Mouse (Mus musculus): ENCODE data around the gene Elovl6. TPM values are rescaled to one million over a fixed set of nuclear protein-coding genes. Genes with fewer than 3 reads are reported as not detected.

Elovl6 gene
- polyA plus RNA-seq, 1 experiment from 2014 or later: 46.6 TPM

DNA sequence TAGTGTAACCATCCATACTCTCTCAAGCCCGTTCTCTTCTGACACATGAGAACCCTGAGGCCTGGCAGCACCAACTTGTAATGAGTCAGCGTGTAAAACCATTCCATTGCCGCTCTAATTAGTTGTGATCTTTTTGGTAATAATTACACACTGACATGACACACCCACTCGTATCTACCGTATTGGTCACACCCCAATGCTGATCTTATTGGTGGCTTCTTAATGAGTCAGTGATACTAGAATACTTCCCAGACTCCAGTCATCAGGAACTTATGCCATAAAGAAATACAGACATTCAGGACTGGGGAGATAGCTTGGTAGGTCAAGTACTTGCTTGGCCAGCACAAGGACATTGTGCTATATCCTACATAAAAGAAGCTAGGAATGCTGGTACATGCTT lies 39.5 kb downstream of the Elovl6 start:
- no peaks in the 10 kb centered on the region for H3K9me3 ChIP-seq (replicated peaks)
- no peaks in the 10 kb centered on the region for H3K27me3 ChIP-seq
- H3K4me1 ChIP-seq: peaks cover 16% of the 10 kb centered on the region
- no peak for ATAC-seq (replicated peaks; ENCODE audit: low FRiP score)
- no peak overlapping the region for H3K4me2 ChIP-seq
- H3K36me3 ChIP-seq: peaks cover 41% of the 10 kb centered on the region
- WGBS: 75% methylated on average over 5 of the region's 5 CpGs
- no peak overlapping the region for H3K4me3 ChIP-seq (replicated peaks)
- H3K27ac ChIP-seq: no peak overlapping the region
- H3K9ac ChIP-seq: no peak overlapping the region

DNA sequence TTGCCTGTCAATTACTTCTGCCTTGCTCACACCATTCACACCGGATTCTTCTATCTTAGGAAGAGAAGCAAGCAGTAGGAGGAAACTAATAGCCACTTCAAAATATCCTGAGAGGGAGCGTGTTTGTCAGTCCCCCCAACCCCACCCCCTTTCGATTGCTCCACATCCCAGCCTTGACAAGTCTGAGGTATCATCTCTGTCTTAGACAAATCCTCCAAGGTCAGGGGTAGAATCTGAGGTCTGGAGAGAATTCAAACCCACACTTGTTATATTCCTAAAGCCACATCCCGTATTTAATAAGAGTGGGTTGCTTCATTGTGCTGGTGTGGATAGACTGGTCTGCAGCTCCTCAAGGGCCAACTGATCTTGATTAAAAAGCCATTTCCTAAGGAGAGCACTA lies 40.8 kb downstream of the Elovl6 start:
- Histone ChIP-seq H3K9me3 (replicated peaks) (no peaks in the 10 kb centered on the region), H3K4me1 (peaks cover 16% of the 10 kb centered on the region), H3K27me3 (no peaks in the 10 kb centered on the region), H3K27ac (no peak overlapping the region), H3K4me2 (no peak overlapping the region), H3K9ac (no peak overlapping the region), H3K36me3 (peaks cover 44% of the 10 kb centered on the region), H3K4me3 (replicated peaks) (no peak overlapping the region)
- 85% methylated on average over 4 of the region's 4 CpGs for WGBS
- no peak for ATAC-seq (replicated peaks; ENCODE audit: low FRiP score)

DNA sequence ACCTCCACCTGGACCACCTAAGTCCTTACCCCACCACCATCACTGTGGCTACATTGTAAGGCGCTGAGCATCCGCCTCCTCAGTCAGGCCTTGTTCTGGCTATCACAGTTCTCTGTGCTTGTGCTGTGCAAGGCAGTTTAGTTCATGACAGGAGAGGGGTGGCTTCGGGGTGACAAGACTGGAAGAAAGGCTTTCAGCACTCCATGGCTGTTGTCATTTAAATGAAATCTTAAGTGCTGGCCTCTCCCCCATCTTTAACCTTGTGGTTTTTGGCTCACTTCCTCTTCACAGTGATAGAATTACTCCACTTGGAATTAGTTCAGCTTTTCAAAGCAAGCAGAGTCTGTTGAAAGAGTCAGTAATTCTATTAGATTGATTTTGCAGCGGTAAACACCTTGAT lies 41.5 kb downstream of the Elovl6 start:
- Histone ChIP-seq H3K27me3 (no peaks in the 10 kb centered on the region), H3K27ac (no peak overlapping the region), H3K4me2 (no peak overlapping the region), H3K9ac (no peak overlapping the region), H3K9me3 (replicated peaks) (no peaks in the 10 kb centered on the region), H3K4me3 (replicated peaks) (no peak overlapping the region), H3K4me1 (peaks cover 20% of the 10 kb centered on the region), H3K36me3 (peaks cover 44% of the 10 kb centered on the region)
- WGBS: 64% methylated on average over 4 of the region's 4 CpGs
- ATAC-seq (replicated peaks; ENCODE audit: low FRiP score): 0 out of 2 replicates have a peak, but pooled peaks have one; percentile 45

DNA sequence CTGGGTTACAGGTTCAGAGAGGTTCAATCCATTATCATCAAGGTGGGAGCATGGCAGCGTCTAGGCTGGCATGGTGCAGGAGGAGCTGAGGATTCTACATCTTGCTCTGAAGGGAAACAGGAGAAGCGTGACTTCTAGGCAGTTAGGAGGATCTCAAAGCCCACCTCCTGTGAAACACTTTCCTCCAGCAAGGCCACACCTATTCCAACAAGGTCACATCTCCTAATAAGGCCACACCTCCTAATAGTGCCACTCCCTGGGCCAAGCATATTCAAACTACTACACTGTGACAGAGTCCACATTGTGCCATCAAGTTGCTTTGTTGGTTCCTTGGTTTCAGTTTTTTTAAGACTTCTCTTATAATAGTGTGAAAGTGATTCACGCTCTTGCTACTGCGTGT lies 42.9 kb downstream of the Elovl6 start:
- H3K27ac ChIP-seq: no peak overlapping the region
- ATAC-seq (replicated peaks; ENCODE audit: low FRiP score): no peak
- no peaks in the 10 kb centered on the region for H3K9me3 ChIP-seq (replicated peaks)
- H3K36me3 ChIP-seq: peaks cover 44% of the 10 kb centered on the region
- no peak overlapping the region for H3K9ac ChIP-seq
- H3K4me3 ChIP-seq (replicated peaks): no peak overlapping the region
- 95% methylated on average over 4 of the region's 4 CpGs for WGBS
- no peaks in the 10 kb centered on the region for H3K27me3 ChIP-seq
- peaks cover 16% of the 10 kb centered on the region for H3K4me1 ChIP-seq
- H3K4me2 ChIP-seq: no peak overlapping the region

DNA sequence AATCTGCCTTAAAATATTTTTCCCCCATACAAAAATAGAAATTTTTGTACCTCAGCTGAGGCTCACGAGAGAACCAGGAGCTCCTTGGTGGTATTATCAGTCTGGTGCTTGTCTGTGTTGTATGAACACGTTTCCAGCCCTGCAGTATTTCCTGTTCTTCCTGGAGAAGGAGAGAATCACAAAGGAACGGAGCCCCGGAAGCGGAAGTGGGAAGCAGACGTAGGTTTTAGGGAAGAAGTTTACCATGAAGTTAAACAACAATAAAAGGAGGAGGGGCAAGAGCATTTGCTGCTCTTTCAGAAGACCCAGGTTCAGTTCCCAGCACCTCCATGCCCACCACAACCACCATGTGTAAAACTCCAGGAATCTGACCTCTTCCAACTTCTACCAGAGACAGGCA lies 44.4 kb downstream of the Elovl6 start:
- H3K4me2 ChIP-seq: no peak overlapping the region
- H3K4me3 ChIP-seq (replicated peaks): no peak overlapping the region
- 82% methylated on average over 6 of the region's 6 CpGs for WGBS
- H3K4me1 ChIP-seq: peaks cover 13% of the 10 kb centered on the region
- no peaks in the 10 kb centered on the region for H3K9me3 ChIP-seq (replicated peaks)
- no peak for ATAC-seq (replicated peaks; ENCODE audit: low FRiP score)
- H3K27me3 ChIP-seq: no peaks in the 10 kb centered on the region
- no peak overlapping the region for H3K27ac ChIP-seq
- peaks cover 39% of the 10 kb centered on the region for H3K36me3 ChIP-seq
- no peak overlapping the region for H3K9ac ChIP-seq

DNA sequence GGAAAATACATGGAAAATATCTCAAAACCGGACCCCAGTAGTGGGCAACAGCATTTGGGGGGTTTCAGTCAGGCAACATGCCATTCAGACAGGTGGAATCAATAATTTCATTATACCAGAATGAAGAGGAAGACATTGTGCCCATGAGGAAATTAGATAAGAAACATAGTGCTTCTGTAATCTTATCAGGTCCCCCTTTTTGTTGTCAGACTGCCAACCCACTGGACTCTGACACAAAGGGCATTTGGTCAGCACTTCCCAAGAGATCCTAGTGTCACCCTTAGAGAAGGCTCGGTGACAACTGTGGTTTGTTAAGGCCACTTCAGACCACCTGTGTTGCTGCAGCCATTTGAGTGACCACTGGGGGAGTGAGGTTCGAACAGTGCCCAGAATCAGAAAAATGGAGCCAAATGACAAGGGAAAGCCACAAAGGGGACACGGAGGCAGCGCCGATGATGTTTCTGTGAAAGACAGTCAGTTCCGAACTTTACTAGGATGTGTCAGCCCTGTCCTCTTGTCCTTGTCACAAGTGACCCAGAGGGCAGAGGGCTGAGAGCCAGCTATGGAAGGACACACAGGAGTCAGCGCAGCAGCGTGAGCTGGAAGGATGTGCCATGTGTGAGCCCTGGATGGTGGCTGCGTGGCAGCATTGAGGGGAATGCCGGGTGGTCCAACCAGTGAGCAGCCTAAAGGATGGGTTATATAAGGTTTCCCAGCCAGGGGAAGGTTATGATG lies 46.8 kb downstream of the Elovl6 start:
- Histone ChIP-seq H3K4me2 (no peak overlapping the region), H3K4me1 (peaks cover 10% of the 10 kb centered on the region), H3K9me3 (replicated peaks) (no peaks in the 10 kb centered on the region), H3K4me3 (replicated peaks) (no peak overlapping the region), H3K27ac (no peak overlapping the region), H3K36me3 (peaks cover 25% of the 10 kb centered on the region), H3K9ac (no peak overlapping the region), H3K27me3 (no peaks in the 10 kb centered on the region)
- no peak for ATAC-seq (replicated peaks; ENCODE audit: low FRiP score)
- WGBS: 84% methylated on average over 11 of the region's 11 CpGs

DNA sequence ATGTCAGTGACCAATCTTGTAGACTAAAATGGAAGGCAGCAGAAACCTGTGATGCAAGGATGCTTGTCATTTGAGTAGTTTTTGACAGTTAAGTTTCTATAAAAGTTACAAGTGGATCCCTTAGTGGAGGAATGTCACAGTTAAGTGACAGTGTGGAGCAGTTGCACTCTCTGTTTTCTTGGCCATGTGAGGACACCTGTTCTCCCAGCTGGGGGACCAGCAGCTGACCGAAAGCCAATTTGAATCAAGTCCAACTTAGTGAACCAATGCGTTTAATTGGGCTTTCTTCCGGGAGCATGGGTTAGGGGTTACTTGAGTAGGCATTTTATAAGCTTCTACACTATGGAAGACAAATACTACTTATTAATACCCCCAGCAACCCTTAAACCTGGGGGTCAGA lies 48.9 kb downstream of the Elovl6 start:
- Histone ChIP-seq H3K27ac (no peak overlapping the region), H3K4me2 (no peak overlapping the region), H3K9ac (no peak overlapping the region), H3K36me3 (peaks cover 9% of the 10 kb centered on the region), H3K4me3 (replicated peaks) (no peak overlapping the region), H3K4me1 (peaks cover 10% of the 10 kb centered on the region; the same call in 1 of the 2 replicates), H3K27me3 (no peaks in the 10 kb centered on the region), H3K9me3 (replicated peaks) (no peaks in the 10 kb centered on the region)
- WGBS: 69% methylated on average over 3 of the region's 3 CpGs
- no peak for ATAC-seq (replicated peaks; ENCODE audit: low FRiP score)

DNA sequence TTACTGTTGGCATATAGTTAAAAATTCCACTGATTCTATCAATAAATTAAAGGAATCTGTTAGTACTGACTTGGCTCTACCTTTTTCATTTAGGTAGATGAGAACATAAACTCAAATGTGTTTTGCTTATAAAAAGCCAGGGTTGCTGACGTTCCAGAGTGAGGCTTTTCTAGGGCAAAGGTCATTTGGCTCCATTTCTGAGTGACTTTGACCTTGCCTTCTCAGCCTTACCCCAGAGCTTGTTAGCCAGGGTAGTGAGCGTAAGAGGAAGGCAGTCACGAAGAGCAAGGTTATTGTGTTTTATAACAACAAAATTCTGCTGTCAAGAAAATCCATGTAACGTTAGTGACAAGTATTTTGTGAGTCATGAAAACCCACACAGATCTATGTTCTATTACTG lies 50.3 kb downstream of the Elovl6 start:
- Histone ChIP-seq H3K9me3 (replicated peaks) (no peaks in the 10 kb centered on the region), H3K36me3 (no peaks in the 10 kb centered on the region), H3K4me3 (replicated peaks) (no peak overlapping the region), H3K4me2 (no peak overlapping the region), H3K27ac (no peak overlapping the region), H3K9ac (no peak overlapping the region), H3K4me1 (peaks cover 17% of the 10 kb centered on the region), H3K27me3 (no peaks in the 10 kb centered on the region)
- no peak for ATAC-seq (replicated peaks; ENCODE audit: low FRiP score)
- WGBS: 51% methylated on average over 4 of the region's 4 CpGs

DNA sequence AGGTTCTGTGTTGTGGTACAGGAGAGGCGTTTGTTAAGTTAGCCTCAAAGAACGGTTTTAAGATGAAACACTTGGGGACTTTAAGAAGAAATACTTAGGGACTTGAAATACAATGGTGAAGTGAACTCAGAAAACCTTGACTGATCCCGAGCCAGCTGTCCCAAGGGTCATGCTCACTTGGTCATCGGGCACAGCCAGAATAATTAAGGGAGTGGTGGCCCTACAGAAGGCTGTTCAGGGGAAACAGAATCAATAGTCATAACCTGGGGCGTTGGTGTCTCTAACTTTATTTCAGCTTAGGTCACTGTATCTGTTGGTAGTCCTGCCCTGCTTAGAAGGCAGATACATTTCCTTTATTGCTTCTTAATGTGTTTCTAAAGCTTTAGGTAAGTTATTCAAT lies 51.1 kb downstream of the Elovl6 start:
- no peak overlapping the region for H3K27ac ChIP-seq

DNA sequence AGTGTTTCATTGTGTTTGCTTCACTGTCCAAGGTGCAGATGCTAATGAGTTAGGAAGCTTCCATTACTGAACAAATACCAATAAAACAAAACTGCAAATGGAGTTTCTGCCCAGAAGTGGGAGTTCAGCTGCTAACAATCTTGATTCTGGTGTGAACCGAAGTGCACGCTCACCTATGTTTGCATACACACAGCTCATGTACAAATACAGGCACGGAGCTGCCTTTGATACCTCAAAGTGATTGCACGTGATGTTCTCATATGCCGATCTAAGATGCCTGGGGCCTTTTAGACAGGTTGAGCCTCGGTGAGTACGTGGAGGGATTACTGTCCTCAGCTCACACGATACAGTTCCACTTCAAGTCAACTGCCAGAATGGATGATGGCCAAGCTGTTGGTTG lies 55.8 kb downstream of the Elovl6 start:
- H3K4me1 ChIP-seq: peaks cover 23% of the 10 kb centered on the region
- ATAC-seq (replicated peaks; ENCODE audit: low FRiP score): no peak
- H3K9me3 ChIP-seq (replicated peaks): no peaks in the 10 kb centered on the region
- no peak overlapping the region for H3K27ac ChIP-seq
- no peaks in the 10 kb centered on the region for H3K36me3 ChIP-seq
- no peak overlapping the region for H3K9ac ChIP-seq
- WGBS: 89% methylated on average over 8 of the region's 8 CpGs
- no peaks in the 10 kb centered on the region for H3K27me3 ChIP-seq
- no peak overlapping the region for H3K4me2 ChIP-seq
- no peak overlapping the region for H3K4me3 ChIP-seq (replicated peaks)

More for the DNA sequence above, 51.1 kb downstream of the Elovl6 start:
- H3K4me3 ChIP-seq (replicated peaks): no peak overlapping the region
- no peaks in the 10 kb centered on the region for H3K27me3 ChIP-seq
- H3K36me3 ChIP-seq: no peaks in the 10 kb centered on the region
- H3K4me2 ChIP-seq: no peak overlapping the region
- no peaks in the 10 kb centered on the region for H3K9me3 ChIP-seq (replicated peaks)
- H3K4me1 ChIP-seq: peaks cover 16% of the 10 kb centered on the region
- no peak for ATAC-seq (replicated peaks; ENCODE audit: low FRiP score)
- no peak overlapping the region for H3K9ac ChIP-seq
- WGBS: 75% methylated on average over 5 of the region's 5 CpGs

DNA sequence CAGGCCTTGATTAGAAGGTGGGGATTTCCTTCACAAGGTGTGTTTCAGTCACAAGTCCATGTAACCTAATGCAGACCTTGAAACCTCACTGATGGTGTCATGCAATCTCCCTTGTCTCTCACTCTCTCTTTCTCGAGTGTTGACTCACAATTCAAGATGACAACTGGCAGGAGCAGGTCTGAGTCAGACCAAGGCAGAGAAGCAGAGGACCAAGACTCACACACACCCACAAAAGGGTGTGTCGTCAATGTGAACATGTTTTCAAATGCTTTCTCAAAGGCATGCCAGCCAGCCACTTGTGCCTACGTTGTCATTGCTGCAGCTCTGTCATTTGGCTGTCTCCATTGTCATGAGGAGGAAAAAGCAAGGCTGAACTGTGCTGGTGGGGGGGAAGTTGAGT lies 56.6 kb downstream of the Elovl6 start:
- WGBS: 68% methylated on average over 3 of the region's 3 CpGs
- no peak for ATAC-seq (replicated peaks; ENCODE audit: low FRiP score)

DNA sequence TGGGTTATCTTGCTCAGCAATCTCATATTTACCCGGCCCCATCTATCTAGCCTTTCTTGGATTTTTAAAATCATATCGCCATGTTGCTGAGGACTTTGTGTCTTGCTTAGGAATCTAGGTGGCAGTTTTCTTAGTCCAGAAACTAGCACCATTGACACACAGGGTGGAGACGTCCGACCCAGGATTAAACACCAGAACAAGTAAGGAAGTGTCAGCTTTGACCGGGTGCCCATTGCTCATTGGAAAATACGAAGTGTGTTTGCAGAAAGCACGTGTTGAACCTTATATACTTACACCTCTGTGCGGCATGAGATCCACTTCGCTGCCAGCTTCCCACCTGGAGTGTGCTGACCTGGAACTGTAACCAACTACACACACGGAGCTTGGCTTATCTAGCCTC lies 57.5 kb downstream of the Elovl6 start:
- WGBS: 89% methylated on average over 10 of the region's 10 CpGs
- Histone ChIP-seq H3K4me3 (replicated peaks) (no peak overlapping the region), H3K27ac (no peak overlapping the region), H3K9ac (no peak overlapping the region), H3K36me3 (no peaks in the 10 kb centered on the region), H3K4me1 (peaks cover 25% of the 10 kb centered on the region), H3K9me3 (replicated peaks) (no peaks in the 10 kb centered on the region), H3K27me3 (no peaks in the 10 kb centered on the region), H3K4me2 (no peak overlapping the region)
- no peak for ATAC-seq (replicated peaks; ENCODE audit: low FRiP score)

More for the DNA sequence above, 56.6 kb downstream of the Elovl6 start:
- Histone ChIP-seq H3K27me3 (no peaks in the 10 kb centered on the region), H3K27ac (no peak overlapping the region), H3K9ac (no peak overlapping the region), H3K36me3 (no peaks in the 10 kb centered on the region), H3K4me1 (peaks cover 25% of the 10 kb centered on the region), H3K4me3 (replicated peaks) (no peak overlapping the region), H3K9me3 (replicated peaks) (no peaks in the 10 kb centered on the region), H3K4me2 (no peak overlapping the region)

Data from kidney, embryonic 15.5 days (tissue).